Comparison of ENCODE assay signal across 8 mouse cellular contexts in the genomic region with DNA sequence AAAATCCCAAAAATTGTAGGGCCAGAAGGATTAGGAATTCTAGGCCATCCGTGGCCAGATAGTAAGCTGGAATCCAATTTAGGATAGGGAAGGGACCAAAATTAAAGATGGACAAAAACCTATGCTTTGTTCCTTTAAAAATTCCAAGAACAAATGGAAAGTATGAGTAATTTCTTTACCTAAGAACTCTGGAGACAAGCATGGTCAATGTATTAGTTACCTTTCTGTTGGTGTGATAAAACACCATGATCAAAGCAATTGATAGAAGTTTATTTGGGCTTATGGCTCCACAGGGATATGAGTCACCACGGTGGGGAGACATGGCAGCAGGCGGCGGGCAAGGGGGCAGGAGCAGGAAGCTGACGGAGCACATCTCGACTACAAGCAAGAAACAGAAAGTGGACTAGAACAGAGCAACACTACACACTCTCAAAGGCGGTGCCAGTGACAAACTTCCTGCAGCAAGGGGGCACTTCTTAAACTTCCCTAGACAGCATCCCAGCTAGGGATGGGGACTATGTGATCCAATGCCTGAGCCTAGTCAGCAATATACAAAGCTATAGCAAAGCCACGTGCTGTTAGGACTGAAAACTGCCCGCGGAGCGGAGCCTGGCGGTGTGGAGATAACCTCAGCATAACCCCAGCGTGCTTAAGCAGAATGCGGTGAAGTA. TPM values are rescaled to one million over a fixed set of nuclear protein-coding genes. Genes with fewer than 3 reads are reported as not detected.
A peak's percentile ranks its signal among the peaks of the same experiment; 100 is the strongest.
DNase-seq lines count a peak whose midpoint lies in the region; ATAC-seq and TF ChIP-seq lines count a peak whose summit lies in the region.
"Had no signal": no experiment of that assay in that cellular context is flagged by ENCODE, and none has a peak within 500 bp of the region (broad histone marks: within the 10 kb centered on the region; RNA-seq: fewer than 3 reads in every experiment).

No protein-coding gene starts in this region.

- H3K36me3 ChIP-seq in CH12.LX (replicated peaks in 1 of 2; ENCODE audit: control insufficient read depth in 1 of 2, insufficient read depth in 1 of 2, low read length in 1 of 2) = no peaks in the 10 kb centered on the region
- H3K36me3 ChIP-seq: hindbrain, embryonic 15.5 days had no signal

- TF ChIP-seq POLR2A in CH12.LX (IDR thresholded peaks at IDR 0.05; ENCODE audit: low read depth, low read length) = peak; percentile 66

- DNase-seq in CH12.LX (ENCODE audit: extremely low read depth) = peak; percentile 61
- DNase-seq in R1 (ENCODE audit: low read depth, low spot score) = peak; percentile 27
- DNase-seq in induced T-regulatory cell, adult 2 months (ENCODE audit: low read depth) = peak; percentile 85
- no peak for DNase-seq in frontal cortex, postnatal 10 days (ENCODE audit: low spot score in 2 of 2)
- no peak for DNase-seq in Muller cell, postnatal 12 days (ENCODE audit: inconsistent ontology term)
- DNase-seq in right cerebral cortex, postnatal 36 days (ENCODE audit: low spot score in 2 of 2) = no peak

- peaks cover 8% of the 10 kb centered on the region; the same call in 1 of the 2 replicates for H3K79me2 ChIP-seq in CH12.LX (replicated peaks; ENCODE audit: control insufficient read depth, extremely low read depth, insufficient read depth, poor library complexity, severe bottlenecking)

- peak overlapping the region; percentile 44 to 62 (median 60) for H3K4me3 ChIP-seq in CH12.LX (replicated peaks in 1 of 3; ENCODE audit: low read depth in 2 of 3, low read length in 2 of 3, poor library complexity in 1 of 3)
- H3K4me3 ChIP-seq: hindbrain, embryonic 15.5 days had no signal

- H3K27ac ChIP-seq in CH12.LX (ENCODE audit: insufficient read depth, low read depth) = peak overlapping the region; percentile 42
- H3K27ac ChIP-seq: hindbrain, embryonic 15.5 days had no signal

- in situ Hi-C loops in CH12.LX (cut with MboI; ENCODE audit: low pct_ligation_motif_present, low pct_unique_long_range_greater_than_20kb, low sequenced_read_pairs) = no loop called here

- H3K4me2 ChIP-seq in CH12.LX (ENCODE audit: insufficient read depth, low read depth, poor library complexity, severe bottlenecking) = peak overlapping the region; percentile 58

- peak; percentile 78 for ATAC-seq in megakaryocyte-erythroid progenitor cell, adult 5-6 weeks (replicated peaks; ENCODE audit: low FRiP score, low TSS enrichment, poor library complexity, severe bottlenecking)

- no peak; a peak in 1 of 4 replicates for TF ChIP-seq CTCF in CH12.LX (conservative IDR thresholded peaks at IDR 0.05 in 1 of 2, IDR thresholded peaks at IDR 0.05 in 1 of 2; ENCODE audit: low read depth in 2 of 2, low read length in 2 of 2)

- H3K9me3 ChIP-seq in CH12.LX (replicated peaks; ENCODE audit: low read length) = no peaks in the 10 kb centered on the region
- H3K9me3 ChIP-seq: hindbrain, embryonic 15.5 days had no signal

- peak; percentile 78 for TF ChIP-seq EP300 in CH12.LX (IDR thresholded peaks at IDR 0.05; ENCODE audit: low read length)

- H3K27me3 ChIP-seq in CH12.LX (replicated peaks) = no peaks in the 10 kb centered on the region
- H3K27me3 ChIP-seq: hindbrain, embryonic 15.5 days had no signal

- dilution Hi-C loops in CH12.LX (cut with MboI; ENCODE audit: extremely low pct_ligation_motif_present, extremely low pct_unique_long_range_greater_than_20kb, low sequenced_read_pairs) = no loop called here

- peak overlapping the region; percentile 53 for H3K9ac ChIP-seq in CH12.LX (ENCODE audit: insufficient read depth, low read depth)
- H3K9ac ChIP-seq: hindbrain, embryonic 15.5 days had no signal

- H3K4me1 ChIP-seq in CH12.LX (ENCODE audit: control insufficient read depth in 1 of 2, insufficient read depth in 2 of 2) = peaks cover 16 to 37% of the 10 kb centered on the region in 2 experiments

- no peak for TF ChIP-seq RAD21 in CH12.LX (IDR thresholded peaks at IDR 0.05; ENCODE audit: low read depth, low read length)

TF ChIP-seq in CH12.LX, 34 proteins besides CTCF, POLR2A, EP300 and RAD21:
- TF ChIP-seq CHD2 (IDR thresholded peaks at IDR 0.05; ENCODE audit: low read length) (no peak), GABPA (IDR thresholded peaks at IDR 0.05; ENCODE audit: insufficient replicate concordance, low read depth, low read length) (no peak), ZNF384 (IDR thresholded peaks at IDR 0.05; ENCODE audit: low read depth, low read length) (no peak), NRF1 (IDR thresholded peaks at IDR 0.05; ENCODE audit: low read depth, low read length) (0 out of 2 replicates have a peak, but pooled peaks have one; percentile 17), IRF4 (IDR thresholded peaks at IDR 0.05; ENCODE audit: low read depth, low read length) (peak; percentile 54; the same call in 1 of the 2 replicates), RCOR1 (conservative IDR thresholded peaks at IDR 0.05; ENCODE audit: low read depth, low read length) (0 out of 2 replicates have a peak, but pooled peaks have one; percentile 30), JUN (IDR thresholded peaks at IDR 0.05; ENCODE audit: insufficient read depth, low read depth, low read length) (peak; percentile 68; the same call in 1 of the 2 replicates), SIN3A (IDR thresholded peaks at IDR 0.05; ENCODE audit: low read length) (peak; percentile 30; the same call in 1 of the 2 replicates), MAX (IDR thresholded peaks at IDR 0.05; ENCODE audit: low read length) (peak; percentile 86), USF1 (IDR thresholded peaks at IDR 0.05; ENCODE audit: low read depth, low read length) (no peak), MAZ (IDR thresholded peaks at IDR 0.05; ENCODE audit: low read depth, low read length) (peak; percentile 63; the same call in 1 of the 2 replicates), SMC3 (IDR thresholded peaks at IDR 0.05; ENCODE audit: low read depth, low read length) (no peak; the same call in 1 of the 2 replicates), E2F4 (IDR thresholded peaks at IDR 0.05; ENCODE audit: insufficient replicate concordance, low read depth, low read length) (no peak), ELF1 (IDR thresholded peaks at IDR 0.05; ENCODE audit: low read depth, low read length) (peak; percentile 59), CHD1 (IDR thresholded peaks at IDR 0.05; ENCODE audit: low read depth, low read length) (peak; percentile 57), ETS1 (conservative IDR thresholded peaks at IDR 0.05; ENCODE audit: low read depth, low read length) (peak; percentile 9; the same call in 1 of the 2 replicates), UBTF (IDR thresholded peaks at IDR 0.05; ENCODE audit: low read depth, low read length) (no peak), MXI1 (IDR thresholded peaks at IDR 0.05; ENCODE audit: low read depth, low read length) (peak; percentile 64), TCF12 (IDR thresholded peaks at IDR 0.05; ENCODE audit: low read depth, low read length) (peak; percentile 63), PAX5 (IDR thresholded peaks at IDR 0.05; ENCODE audit: low read length) (no peak), ZC3H11A (IDR thresholded peaks at IDR 0.05; ENCODE audit: low read depth, low read length) (no peak), POLR2AphosphoS2 (IDR thresholded peaks at IDR 0.05; ENCODE audit: low read depth, low read length) (no peak), HCFC1 (IDR thresholded peaks at IDR 0.05; ENCODE audit: low read depth, low read length) (peak; percentile 53), JUND (conservative IDR thresholded peaks at IDR 0.05; ENCODE audit: low read depth, low read length) (peak; percentile 94), TBP (conservative IDR thresholded peaks at IDR 0.05; ENCODE audit: low read depth, low read length) (peak; percentile 20; the same call in 1 of the 2 replicates), NELFE (IDR thresholded peaks at IDR 0.05; ENCODE audit: low read depth, low read length) (peak; percentile 61), MEF2A (IDR thresholded peaks at IDR 0.05; ENCODE audit: borderline replicate concordance, low read depth, low read length) (no peak), MYC (IDR thresholded peaks at IDR 0.05; ENCODE audit: low read depth, low read length) (peak; percentile 90), ZMIZ1 (IDR thresholded peaks at IDR 0.05; ENCODE audit: low read depth, low read length) (0 out of 2 replicates have a peak, but pooled peaks have one; percentile 34), MAFK (IDR thresholded peaks at IDR 0.05; ENCODE audit: insufficient replicate concordance, low read length) (peak; percentile 75; the same call in 1 of the 2 replicates), ZKSCAN1 (IDR thresholded peaks at IDR 0.05; ENCODE audit: borderline replicate concordance, low read depth, low read length) (no peak), USF2 (conservative IDR thresholded peaks at IDR 0.05; ENCODE audit: low read depth, low read length) (no peak), KAT2A (IDR thresholded peaks at IDR 0.05; ENCODE audit: insufficient replicate concordance, low read length) (no peak), BHLHE40 (IDR thresholded peaks at IDR 0.05; ENCODE audit: low read depth, low read length) (peak; percentile 65; the same call in 1 of the 2 replicates)

RNA-seq across cellular contexts. Expression of gene Fam69a, which starts 26.2 kb away (rescaled TPM):
- total RNA-seq in CH12.LX (2012; rRNA removed) = 4.2 and 5.6 TPM in 2 replicates
- total RNA-seq in CH12.LX (2014; rRNA removed) = 6.5 and 7.8 TPM in 2 replicates
- polyA plus RNA-seq in CH12.LX (2012; ENCODE audit: insufficient read length, low read depth) = 14.2 and 25.4 TPM in 2 replicates
- 29.1 and 44.1 TPM in 2 replicates for total RNA-seq in megakaryocyte-erythroid progenitor cell, adult 5-6 weeks (2014; fragmentation: Nextera tagmentation)
- total RNA-seq in megakaryocyte-erythroid progenitor cell, adult 5-6 weeks (2017) = 19.2 and 23.6 TPM in 2 replicates

Comparison
In these comparisons a context has a peak if more than half of its experiments do, and no peak if none do; other contexts are left out.
1. DNase-seq: peak in CH12.LX (single experiment), R1 (single experiment) and induced T-regulatory cell, adult 2 months (single experiment); none in frontal cortex, postnatal 10 days (0 of 2), Muller cell, postnatal 12 days (single experiment) and right cerebral cortex, postnatal 36 days (0 of 2).